Mouse (Mus musculus): ENCODE results near the gene Gm14419.
"Not testable (repeated sequence)": the region's sequence is repeated elsewhere in the genome, so short reads cannot be mapped to it uniquely, and the experiment has no call there.

Gene Gm14419

GRCm38 (mm10) chr2:177000656-177001055, at the start of gene Gm14419:
Gene Gm14419, plus strand, starts transcription at chr2:177000956.
- in situ Hi-C loops (cut with MboI, MseI), result not testable (repeated sequence)
